Mouse (Mus musculus) inflammation-experienced regulatory T-cells, adult 6 months (primary cell): Measurements from ENCODE around the gene Mc3r. TPM values are rescaled to one million over a fixed set of nuclear protein-coding genes. Genes with fewer than 3 reads are reported as not detected.

ENCODE experiments used
- ATAC-seq: one replicate; pipeline ENCODE4 v1.8.0; 2017
- polyA plus RNA-seq, 3 experiments: library from polyadenylated mRNA; unstranded; fragments of 100-300 nt; shearing (Covaris generic); gene quantifications; one replicate each; pipeline ENCODE4 v1.2.1; 2017

The Mc3r gene
- polyA plus RNA-seq, 3 experiments from 2014 or later, result not detected

GRCm38 (mm10) chr2:172299126-172299921, 51.0 kb downstream of the Mc3r start:
- no peak for ATAC-seq

Other genes with a start within 250 kb of the Mc3r start
- under 1 TPM in 1 of 3 experiments, not detected in 2; 0.56 TPM for gene Cbln4, start 205.0 kb upstream of the Mc3r start, polyA plus RNA-seq
- gene Fam210b, start 97.1 kb downstream of the Mc3r start, polyA plus RNA-seq, result 1 to 10 TPM; 7.7 to 9.5 (median 8.1) TPM
- gene Aurka, start 122.0 kb downstream of the Mc3r start, polyA plus RNA-seq, result 10 to 100 TPM in 1 of 3 experiments, 1 to 10 TPM in 2; 6.8 to 41.3 (median 7.5) TPM
- 10 to 100 TPM; 28.1 to 31.5 (median 28.8) TPM for gene Cstf1, start 122.2 kb downstream of the Mc3r start, polyA plus RNA-seq
- gene Cass4, start 145.3 kb downstream of the Mc3r start, polyA plus RNA-seq, result 10 to 100 TPM in 2 of 3 experiments, 1 to 10 TPM in 1; 9.0 to 14.1 (median 10.6) TPM
- gene Rtf2, start 192.1 kb downstream of the Mc3r start, polyA plus RNA-seq, result 100 to 1,000 TPM; 125 to 139 (median 135) TPM
- gene Gcnt7, start 210.1 kb downstream of the Mc3r start, polyA plus RNA-seq, result 1 to 10 TPM; 3.7 to 5.2 (median 3.8) TPM
- 1 to 10 TPM in 2 of 3 experiments, under 1 TPM in 1; 0.83 to 3.0 (median 2.1) TPM for gene Fam209, start 224.0 kb downstream of the Mc3r start, polyA plus RNA-seq